Mouse (Mus musculus) ES-Bruce4 (cell line): ENCODE results near the gene 4930583I09Rik.

Experiments used
- CTCF ChIP-seq: IDR thresholded peaks from one replicate; pipeline ENCODE4 v1.8.1; 2011; ENCODE audit warnings: low read depth, low read length
- POLR2A ChIP-seq: IDR thresholded peaks from one replicate; pipeline ENCODE4 v1.8.1; 2011; ENCODE audit warnings: low read length; ENCODE audit not compliant: insufficient read depth

DNA sequence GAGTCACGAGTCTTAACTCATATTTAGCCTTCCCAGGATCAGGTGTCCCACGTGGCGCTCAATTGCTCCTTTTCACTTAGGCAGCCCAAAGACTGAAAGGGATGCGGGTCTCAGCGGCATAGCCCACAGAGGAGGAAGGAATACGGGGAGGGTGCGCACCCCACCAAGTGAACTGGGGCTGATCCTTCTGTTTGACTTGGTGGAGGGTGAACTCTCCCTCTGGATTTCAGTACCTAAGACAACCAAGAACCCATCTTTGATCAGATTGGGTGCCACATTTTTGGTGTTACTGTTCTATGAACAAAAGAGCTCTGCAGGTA is 33.0 kb downstream of the 4930583I09Rik start:
- no peak for TF ChIP-seq POLR2A
- no peak for TF ChIP-seq CTCF
